Mouse (Mus musculus) left cerebral cortex, adult 9 months (tissue): ENCODE results near the gene Chn1.

Experiments
- DNase-seq, 2 experiments: peaks; one replicate each; pipeline ENCODE4 v3.0.0; 2022; ENCODE audit warnings: low spot score in 2 of 2

Chn1 gene

DNA sequence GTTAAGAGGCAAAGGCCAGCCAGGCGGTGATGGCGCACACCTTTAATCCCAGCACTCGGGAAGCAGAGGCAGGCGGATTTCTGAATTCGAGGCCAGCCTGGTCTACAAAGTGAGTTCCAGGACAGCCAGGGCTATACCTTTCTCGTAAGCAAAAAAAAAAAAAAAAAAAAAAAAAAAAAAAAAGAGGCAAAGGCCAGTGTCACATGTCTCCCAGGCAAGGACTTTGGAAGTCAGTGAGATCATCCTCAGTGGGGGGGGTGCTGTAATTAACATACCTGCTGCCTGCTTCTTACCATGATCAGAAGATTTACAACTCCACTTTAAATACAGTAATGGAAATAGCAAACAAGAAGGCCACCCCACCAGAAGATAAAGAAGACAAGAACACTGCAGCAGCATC lies 137.5 kb downstream of the Chn1 start:
- no peak for DNase-seq

DNA sequence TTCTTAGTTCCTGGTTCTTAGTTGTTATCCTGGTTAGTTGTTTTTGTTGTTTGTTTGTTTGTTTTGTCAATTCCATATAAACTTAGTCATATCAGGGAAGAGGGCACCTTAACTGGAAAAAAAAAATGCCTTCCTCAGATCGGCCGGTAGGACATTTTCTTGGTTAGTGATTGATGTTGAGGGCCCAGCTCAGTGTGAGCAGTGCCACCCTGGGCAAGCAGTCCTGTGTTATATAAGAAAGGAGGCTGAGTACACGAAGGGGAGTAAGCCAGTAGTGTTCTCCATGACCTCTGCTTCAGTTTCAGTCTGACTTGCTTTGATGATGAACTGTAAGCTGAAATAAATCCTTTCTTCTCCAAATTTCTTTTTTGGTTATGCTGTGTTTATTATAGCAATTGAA lies 138.8 kb downstream of the Chn1 start:
- no peak for DNase-seq

DNA sequence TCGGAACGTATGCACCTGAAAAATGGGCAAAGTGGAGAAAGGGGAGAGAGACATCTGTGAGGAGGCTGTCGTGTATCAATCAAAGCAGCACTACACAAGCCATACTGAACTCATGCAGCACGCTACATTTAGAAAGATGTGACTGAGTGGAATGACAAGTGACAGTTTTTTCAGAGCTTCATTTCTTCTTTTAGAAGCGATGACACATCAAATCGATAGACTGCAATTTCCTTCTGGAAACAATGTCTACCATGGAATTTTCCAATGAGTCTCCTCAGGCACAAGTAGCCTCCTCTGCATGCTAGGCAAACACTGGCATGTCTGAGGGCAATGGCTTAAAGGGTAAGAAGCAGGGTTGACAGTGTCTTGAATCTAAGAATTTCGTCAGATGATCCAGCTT lies 143.3 kb downstream of the Chn1 start:
- DNase-seq: no peak

DNA sequence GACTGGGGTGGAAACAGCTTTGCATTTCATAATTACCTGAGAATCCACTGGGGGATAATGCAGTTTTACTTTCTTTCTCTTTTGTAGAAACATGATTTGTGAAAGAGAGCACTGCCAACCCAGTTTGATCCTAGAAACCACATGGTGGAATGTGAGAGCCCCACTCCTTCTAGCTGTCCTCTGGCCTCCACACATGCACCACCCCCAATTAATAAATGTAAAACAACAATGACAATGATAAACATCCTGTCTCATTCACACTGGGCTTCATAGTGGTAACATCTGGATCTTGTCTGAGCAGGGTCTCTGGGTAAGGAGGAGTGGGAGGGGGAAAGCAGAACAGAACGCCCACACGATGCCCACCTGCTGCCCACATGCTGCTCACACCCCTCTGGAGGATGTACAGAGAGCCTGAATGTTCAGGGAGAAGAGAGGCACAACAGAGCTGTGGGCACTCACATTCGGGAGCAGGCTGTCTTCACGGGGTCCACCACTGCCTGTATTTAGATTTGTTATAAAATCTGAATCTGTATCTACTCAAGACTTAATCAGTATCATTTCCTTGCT lies 156.6 kb downstream of the Chn1 start:
- no peak for DNase-seq

DNA sequence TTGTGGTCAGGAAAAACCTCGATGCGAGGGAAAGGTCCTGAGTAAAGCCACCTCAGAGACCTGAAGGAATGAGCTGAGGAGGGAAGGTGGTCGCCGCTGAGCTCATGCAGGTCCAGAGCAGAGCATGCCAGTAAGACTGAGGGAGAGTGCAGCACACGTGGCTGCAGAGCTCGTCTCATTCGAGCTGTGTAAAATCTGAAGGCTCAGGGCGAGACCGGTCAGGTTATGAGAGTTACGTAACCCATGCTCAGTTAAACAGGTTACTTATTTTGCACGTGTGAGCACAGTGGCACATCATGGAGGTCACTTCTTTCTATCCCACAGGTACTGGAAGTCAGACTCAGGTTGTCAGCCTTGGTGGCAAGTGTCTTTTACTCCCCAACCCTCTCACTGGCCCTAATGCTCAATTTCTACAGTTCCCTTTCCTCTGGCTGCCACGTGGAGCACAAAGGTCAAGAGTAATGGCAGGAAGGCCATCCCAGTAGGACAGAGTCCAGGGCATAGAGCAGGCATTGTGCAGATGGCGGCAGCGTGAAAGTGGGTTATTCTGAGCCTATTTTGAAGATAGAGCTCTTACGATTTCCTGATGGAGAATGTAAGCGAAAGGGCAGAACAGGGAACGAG lies 158.6 kb downstream of the Chn1 start:
- no peak for DNase-seq

DNA sequence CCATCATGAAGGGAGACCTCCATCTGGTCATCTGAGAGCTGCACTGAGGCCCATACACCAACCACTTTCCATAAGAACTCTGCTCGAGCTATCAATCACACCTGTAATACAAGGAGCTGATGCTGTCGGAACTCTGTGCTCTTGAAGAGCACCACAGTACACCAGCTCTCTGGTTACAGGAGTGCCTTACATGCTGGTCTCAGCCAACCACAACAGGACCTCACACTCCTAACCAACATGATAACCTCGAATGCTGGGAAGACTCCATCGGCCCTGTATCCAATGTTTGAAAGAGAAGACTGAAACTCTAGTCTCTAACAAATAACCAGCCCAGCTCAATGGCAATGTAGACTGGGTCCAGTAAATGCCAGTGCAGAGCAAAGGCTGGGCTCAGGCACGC lies 159.7 kb downstream of the Chn1 start:
- DNase-seq: no peak

DNA sequence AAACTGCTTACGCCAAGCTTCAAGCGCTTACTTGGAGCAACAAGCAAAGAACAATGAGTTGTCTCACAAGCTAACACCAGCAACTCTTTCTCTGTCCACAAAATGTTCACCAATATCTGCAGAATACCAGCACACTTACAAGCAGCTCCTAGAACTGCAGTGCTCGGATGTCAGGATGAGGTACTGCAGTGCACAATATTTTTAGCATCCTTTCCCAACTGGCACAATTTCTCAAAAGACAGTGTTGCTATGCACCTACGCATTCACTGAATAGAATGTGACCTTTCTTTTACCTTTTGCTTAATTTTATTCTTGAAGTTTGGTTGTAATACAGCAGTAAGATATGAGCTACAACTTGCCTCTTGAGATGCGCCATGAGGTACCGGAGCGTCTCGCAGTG lies 160.8 kb downstream of the Chn1 start:
- DNase-seq: no peak

DNA sequence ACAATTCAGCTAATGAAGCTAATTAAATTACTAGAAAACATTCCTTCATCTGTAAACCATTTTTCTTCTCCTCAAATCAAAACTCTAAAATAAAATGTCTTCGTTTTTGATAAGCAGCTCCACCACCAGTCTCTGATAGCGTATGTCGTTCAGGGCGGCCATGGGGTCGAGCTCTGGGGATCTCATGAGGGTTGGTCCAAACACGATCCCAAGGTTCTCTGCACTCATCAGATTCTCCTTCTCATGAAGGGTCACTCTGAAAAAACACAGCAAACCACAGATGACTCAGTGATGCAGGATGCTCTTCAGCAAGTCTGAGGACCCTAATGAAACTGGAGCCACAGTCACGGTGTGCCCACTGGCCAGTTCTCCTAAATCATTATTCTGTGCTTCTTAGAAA lies 162.2 kb downstream of the Chn1 start:
- DNase-seq: no peak

DNA sequence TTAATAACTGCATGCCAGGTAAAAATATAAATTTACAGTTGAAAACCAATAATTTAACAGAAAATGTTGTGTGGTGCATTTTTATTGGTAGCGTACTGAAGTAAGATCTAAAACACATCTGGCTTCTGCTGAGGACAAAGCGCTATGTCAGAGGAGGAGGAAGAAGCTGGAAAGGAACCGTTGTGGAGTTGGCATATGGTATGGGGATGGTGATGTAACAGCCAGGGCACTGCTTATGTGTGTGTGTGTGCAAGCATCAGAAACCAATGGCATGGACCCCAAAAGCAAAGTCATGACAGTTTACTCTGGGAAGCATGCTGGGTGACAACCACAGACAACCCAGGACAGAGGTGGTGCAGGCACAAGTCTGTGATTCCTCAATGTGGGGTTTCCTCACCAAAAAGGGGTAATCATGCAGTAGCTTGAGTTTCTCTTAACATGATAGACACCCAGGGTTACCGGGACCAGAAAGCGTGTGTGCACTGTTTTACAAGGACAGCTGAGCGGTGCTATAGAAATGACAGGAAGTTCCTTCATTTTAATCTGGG lies 162.7 kb downstream of the Chn1 start:
- DNase-seq: no peak

DNA sequence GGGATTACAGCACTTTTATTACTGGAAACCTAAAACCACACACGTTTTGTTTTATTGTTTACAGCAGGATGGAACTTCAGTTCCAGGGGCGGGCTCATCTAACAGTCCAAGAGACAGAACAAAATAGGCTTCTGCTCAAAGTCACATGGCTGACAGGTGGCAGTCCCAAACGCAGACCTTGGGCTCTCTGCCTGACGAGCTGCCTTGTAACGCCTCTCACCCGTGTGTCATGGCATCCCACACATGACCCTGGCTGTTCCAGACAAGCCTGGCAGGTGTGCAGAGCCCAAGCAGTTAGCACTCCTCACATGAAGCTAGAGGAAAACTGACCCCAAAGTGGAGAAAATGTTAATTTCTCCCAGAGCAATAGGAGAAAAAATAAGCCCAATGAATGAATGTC lies 163.3 kb downstream of the Chn1 start:
- DNase-seq: no peak

DNA sequence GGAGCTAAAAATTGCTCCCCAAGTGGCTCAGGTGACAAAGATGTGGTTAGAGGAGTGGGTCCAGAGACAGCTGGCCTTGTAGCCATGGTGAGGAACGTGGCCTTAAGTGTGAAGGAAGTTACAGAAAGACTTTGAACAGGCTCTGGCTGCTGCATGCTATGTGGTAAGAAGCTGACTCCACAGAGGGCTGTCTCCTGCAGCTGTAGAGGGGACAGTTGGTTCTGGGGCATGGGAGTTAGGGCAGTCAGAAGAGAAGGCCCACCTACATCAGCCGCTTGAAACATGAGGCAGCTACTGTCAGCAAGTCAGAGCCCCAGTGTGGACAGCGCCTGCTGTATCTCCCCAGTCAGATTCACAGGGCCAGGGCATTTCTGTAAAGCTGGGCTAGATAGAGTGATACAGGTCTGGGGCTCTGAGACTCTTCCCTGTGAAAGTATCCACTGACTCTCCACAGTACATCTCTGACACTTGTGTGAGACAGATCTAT lies 165.4 kb downstream of the Chn1 start:
- no peak for DNase-seq

DNA sequence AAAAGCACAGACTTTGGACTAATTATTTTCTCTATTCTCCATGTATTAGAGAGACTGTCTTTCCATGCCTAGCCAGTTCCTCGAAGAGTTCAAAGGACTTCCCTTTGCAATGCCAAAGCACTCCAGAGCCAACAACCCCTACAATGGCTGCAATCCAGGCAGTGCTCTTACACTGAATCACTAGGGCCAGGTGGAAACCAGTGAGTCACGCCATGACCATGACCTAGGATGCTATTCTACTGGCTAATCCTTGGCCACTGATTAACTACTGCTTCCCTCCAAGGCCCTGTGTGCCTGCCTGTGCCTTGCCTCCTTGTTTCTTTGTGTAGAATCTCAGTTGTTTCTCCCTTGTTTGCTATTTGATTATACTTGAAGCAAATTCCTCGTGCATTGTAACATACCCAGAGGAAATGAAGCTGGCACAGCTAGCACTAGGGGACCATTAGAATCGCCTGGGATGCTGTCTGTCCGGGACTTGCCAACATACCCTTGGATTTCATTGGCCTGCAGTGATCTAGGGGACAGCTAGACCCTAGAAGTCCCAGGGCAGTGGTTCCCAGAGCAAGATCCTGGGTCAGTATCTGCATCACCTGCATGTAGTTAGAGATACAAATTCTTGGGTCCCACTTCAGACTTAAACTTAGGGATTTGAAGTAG lies 166.0 kb downstream of the Chn1 start:
- DNase-seq: no peak

DNA sequence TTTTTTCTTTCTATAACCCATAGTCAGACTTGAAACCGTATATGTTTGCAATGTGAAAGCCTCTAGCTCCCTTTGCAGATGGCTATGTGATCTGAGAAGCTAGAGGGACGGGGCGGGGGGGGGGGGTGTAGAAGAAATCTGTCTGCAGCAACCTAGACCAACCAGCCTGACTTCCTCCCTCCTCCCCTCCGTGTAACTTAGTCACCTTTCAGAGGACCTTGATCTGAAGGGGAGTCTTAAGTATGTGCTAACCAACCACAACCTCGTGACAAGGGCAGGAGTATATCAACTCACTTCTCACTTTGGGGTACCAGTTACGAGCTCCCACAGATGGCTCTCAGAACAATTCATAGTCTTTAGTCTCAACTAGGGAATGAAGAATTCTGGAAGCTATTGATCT lies 166.8 kb downstream of the Chn1 start:
- no peak for DNase-seq

DNA sequence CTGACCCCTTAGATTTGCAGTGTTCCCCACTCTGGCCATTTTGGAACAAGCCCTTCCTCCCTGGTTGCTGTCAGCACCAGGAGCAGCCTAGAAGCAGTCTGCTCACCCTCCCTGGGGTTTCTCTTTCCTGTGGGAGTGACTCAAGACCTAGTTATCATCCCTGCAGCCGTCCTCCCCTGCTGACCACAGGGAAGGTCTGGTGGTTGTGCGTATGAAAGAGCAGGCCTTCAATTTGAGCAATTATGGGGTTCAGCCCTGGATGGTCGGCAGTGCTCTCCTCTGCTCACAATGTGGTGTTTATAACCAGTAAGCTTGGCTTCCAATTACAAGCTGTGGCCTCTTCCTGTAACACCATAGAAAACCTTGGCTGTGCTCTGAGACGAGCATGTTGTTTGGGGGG lies 167.5 kb downstream of the Chn1 start:
- DNase-seq: no peak

DNA sequence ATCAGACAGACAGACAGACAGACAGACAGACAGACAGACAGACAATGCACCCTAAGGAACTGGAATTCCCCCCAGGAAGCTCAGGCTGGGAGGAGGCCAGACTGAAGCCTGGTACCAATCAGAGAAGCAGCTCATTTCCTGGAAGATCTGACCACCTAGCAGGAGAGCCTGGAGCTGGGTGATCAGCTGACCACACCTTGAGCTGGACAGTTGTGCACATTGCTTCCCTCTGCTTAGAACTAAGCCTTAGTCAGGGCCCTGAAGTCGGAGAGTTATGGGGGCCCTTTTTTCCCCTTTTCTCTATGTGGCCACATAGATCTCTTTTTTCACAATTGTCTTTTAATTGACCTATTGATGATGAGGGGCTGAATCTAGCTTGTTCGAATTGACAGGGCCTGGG lies 168.0 kb downstream of the Chn1 start:
- DNase-seq: no peak

DNA sequence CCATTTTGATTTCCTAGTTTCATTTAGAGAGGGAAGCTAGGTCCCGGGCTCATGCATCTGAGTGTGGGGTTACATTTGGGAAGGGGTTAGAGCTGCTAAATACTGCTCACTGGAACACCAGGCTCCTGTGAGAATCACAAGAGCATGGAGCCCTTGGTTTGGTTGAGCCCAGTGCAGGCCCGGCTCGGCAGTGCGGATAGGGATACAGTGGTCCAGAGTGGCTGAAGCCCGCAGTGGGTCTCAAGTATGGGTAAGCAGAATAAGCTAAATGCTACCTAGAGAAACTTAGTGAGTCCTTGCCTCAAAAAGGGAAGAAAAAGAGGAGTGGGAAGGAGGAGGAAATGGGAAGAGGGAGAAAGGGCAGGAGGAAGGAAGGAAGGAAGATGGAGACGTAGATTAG lies 168.5 kb downstream of the Chn1 start:
- DNase-seq: no peak

DNA sequence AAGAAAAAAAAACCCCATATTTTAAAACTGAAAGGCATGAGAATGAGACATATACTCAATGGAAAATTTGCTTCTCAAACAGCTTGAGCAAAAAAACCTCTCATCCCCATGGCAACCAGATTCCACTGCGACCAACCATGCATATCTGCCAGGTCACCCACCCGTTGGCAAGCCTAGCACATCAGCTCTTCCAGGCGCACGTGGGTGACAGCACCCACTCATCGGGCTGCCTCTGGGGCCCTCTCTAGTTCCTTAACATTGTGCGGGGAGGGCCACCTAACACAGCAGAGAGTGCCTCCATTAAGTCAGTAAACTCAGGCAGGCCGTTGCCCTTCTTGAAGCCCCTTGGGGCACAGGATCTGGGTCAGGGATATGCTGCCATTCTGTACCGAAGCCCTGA lies 170.1 kb downstream of the Chn1 start:
- peak; percentile 93 for DNase-seq

DNA sequence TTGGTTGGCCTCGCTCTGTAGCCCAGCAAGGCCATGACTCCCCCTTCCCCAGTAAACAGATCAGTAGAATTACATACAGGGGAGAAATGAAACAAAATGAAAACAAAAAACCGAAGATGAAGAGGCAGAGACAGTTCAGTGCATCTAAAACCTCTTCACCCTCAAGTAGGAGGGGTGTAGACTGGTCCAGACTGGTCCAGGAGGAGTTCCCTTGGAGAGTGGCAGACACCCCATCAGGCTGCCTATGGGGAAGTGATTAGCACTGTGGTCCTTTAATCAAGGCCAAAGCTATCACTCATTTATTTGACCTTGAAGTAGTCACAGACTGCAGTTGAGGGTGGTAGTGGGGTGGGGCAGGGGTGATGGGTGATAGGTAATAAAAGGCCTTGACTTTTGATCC lies 170.6 kb downstream of the Chn1 start:
- DNase-seq: no peak

DNA sequence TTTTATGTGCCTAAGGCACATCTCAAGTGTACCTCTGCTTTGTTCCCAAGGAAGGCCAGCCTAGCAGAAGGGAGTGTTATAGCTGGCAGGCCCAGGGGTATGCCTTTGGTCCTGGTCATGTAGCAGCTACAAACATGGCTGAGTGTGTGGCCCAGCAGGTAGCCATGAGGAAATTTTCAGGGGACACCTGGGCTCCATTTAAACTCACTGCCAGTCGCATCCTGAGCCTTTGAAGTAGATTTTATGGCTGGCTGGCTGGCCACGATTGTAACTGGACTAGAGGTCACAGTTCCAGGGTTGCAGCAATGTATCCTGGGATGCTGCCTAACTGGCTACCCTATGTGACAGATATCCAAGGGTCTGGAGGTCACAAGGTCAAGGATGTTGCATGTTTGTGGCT lies 174.5 kb downstream of the Chn1 start:
- no peak for DNase-seq

DNA sequence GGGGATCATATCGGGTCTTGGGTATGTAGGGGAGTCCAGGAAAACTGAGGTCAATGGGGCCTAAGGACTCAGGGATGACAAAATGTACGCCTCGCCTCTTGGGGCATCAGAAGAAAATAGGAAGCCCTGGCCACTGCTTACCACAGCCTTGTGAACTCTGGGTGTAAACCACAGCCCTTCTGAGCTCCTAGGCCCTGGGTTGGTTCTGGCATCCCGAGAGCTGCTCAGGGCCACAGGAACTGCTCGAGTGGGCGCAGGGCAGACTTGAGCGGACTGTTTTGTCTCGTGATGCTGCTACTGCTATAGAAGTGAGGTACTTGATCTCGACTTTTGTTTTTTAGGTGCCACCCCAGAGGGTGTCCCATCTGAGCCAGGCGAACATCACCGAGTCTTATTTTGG lies 177.4 kb downstream of the Chn1 start:
- DNase-seq: no peak

DNA sequence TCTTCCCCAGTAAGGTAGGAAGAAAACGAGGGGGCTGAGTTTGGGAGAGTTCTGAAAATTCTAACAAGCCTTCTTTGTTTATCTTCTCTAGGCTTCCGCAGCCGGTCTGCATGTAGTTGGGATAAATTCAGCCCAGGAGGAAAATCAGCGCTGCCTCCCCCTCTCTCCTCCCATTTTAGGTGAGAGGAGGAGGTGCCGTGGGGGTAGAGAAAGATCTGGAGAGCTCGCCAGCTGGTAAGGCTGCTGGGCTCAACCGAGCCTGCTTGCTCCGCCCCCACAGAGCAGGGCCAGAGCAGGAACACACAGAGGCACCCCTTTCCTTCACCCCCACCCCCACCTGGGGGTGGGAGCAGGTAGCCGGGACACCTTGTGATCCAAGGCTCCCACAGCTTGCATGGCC lies 178.4 kb downstream of the Chn1 start:
- peak; percentile 90 to 94 for DNase-seq

DNA sequence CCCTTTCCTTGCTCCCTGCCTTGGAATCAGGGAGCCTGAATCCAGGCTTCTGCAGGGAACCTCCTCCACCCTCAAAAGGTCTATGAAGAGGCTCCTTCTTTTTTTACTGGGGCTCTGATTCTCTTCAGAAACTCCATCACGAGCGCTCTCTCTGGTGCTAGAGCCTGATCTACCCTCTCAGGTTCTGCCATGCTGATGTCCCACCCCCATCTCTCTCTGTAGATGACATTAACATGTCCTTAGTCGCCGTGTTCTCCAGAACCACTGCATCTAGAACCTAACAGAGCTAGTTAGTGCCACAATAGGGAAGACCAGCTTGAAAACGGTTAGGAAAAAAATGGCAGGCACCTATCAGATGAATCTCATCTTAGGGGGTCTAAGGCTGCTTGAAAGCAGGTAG lies 178.8 kb downstream of the Chn1 start:
- no peak for DNase-seq

DNA sequence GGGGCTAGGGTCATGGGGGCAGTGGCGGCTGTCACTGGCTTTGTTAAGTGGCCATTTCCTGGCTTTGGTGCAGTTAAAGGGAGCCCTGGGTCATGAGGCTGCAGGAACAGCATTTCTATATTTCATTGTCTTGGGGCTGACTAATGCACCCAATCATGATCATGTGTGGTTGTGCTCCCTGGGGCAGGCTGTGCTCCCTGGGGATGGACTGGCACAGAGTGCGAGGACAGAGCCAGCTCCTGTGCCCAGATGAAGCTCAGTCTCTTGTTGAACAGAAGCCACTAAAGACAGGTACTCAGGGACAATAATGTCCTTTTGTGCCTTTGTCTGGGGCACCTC lies 182.1 kb downstream of the Chn1 start:
- DNase-seq: no peak
